Mouse (Mus musculus) thymus, adult 2 months (tissue): Measurements from ENCODE around the gene Rgmb. TPM values are rescaled to one million over a fixed set of nuclear protein-coding genes. Genes with fewer than 3 reads are reported as not detected.
A peak's percentile ranks its signal among the peaks of the same experiment; 100 is the strongest.

Experiments used
- DNase-seq: peaks from one replicate; pipeline ENCODE4 v3.0.0; 2021
- H3K27ac ChIP-seq: fragments of 200-500 bp; 2 replicates; pipeline ENCODE4 v1.5.1; 2012; ENCODE audit warnings: low read length, control low read depth; ENCODE audit not compliant: control insufficient read depth, insufficient read depth
- H3K27me3 ChIP-seq: fragments of 200-500 bp; 2 replicates; pipeline ENCODE4 v1.6.1; 2012; ENCODE audit warnings: mild to moderate bottlenecking, low read length, moderate library complexity, mixed read lengths; ENCODE audit not compliant: control insufficient read depth, insufficient read depth
- H3K36me3 ChIP-seq: fragments of 200-500 bp; 2 replicates; pipeline ENCODE4 v1.6.1; 2012; ENCODE audit warnings: mild to moderate bottlenecking, low read length, moderate library complexity; ENCODE audit not compliant: control insufficient read depth, insufficient read depth
- H3K4me1 ChIP-seq: fragments of 200-500 bp; replicated peaks from 2 replicates; pipeline ENCODE4 v1.6.1; 2012; ENCODE audit warnings: low read length; ENCODE audit not compliant: control insufficient read depth, insufficient read depth
- H3K4me3 ChIP-seq: fragments of 200-500 bp; 2 replicates; pipeline ENCODE4 v1.5.1; 2012; ENCODE audit warnings: mild to moderate bottlenecking, low read length, control low read depth, moderate library complexity; ENCODE audit not compliant: control insufficient read depth, insufficient read depth
- CTCF ChIP-seq: fragments of 200-500 bp; IDR thresholded peaks from 2 replicates; pipeline ENCODE4 v1.5.1; 2012; ENCODE audit warnings: mild to moderate bottlenecking, control low read depth, low read length, moderate library complexity, borderline replicate concordance; ENCODE audit not compliant: control insufficient read depth, poor library complexity, insufficient read depth; ENCODE audit errors: extremely low read depth
- POLR2A ChIP-seq: fragments of 200-500 bp; IDR thresholded peaks from 2 replicates; pipeline ENCODE4 v1.6.1; 2012; ENCODE audit warnings: mild to moderate bottlenecking, low read length, control low read depth, moderate library complexity; ENCODE audit not compliant: control insufficient read depth, poor library complexity, insufficient read depth; ENCODE audit errors: extremely low read depth
- WGBS: fragments of 180-500 bp; shearing (Covaris S2); methylation state at CpG from one replicate; pipeline ENCODE4 v1.1.7; 2018; 5-methylcytosine and 5-hydroxymethylcytosine counted together
- polyA plus RNA-seq: library from polyadenylated mRNA; depleted of rRNA; stranded (reverse); fragments of >200 nt; gene quantifications from 2 replicates; pipeline ENCODE4 v1.2.3, GENCODE M21; 2012

Rgmb gene
- polyA plus RNA-seq, 1 experiment = 16.5 TPM

DNA sequence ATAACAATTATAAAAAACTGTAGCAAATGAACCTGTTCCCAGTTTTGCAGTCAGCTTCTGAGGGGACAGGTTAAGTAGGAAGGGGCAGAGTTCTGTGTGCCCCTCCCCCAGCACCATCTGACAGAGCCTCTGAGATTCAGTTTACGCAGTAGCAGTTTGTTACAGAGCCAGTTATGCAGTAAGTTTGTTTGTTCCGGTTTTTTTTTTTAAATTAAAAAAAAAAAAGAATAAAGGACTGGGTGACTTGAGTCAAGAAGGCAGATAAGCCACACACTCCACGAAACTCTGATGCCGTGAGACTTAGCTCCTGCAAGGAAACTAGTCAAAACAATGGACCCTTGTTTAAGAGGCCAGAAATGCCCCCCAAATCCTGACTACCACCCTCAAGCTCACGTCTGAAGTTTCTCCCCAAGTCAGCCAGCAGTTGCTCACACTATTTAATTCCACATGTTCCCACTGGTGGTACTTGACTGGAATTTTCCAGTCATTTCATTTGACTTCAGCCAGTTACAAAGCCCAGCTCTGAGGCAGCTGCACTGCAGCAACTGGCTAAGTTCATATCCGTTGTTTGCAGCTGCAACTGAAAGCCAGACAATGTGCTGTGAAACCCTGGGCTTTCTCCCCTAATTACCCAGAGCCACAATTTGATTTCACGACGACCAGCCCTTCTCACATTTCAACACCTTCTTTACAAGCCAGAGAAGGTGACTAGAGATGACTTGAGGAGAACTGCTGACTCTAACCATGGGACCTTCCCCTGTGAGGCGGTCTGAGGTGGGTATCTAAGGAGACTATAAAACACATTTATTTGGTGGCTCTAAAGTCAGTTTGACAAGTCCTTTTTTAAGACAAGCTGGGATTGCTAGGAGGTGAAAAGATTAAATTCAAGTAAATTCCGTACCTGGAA, 22.1 kb downstream of the Rgmb start:
- H3K27me3 ChIP-seq = no peaks in the 10 kb centered on the region
- H3K27ac ChIP-seq = peak overlapping the region; percentile 50
- H3K4me1 ChIP-seq = peaks cover 5% of the 10 kb centered on the region; the same call in 1 of the 2 replicates
- H3K36me3 ChIP-seq = no peaks in the 10 kb centered on the region
- no peak overlapping the region for H3K4me3 ChIP-seq
- DNase-seq = no peak
- 58% methylated on average over 10 of the region's 10 CpGs for WGBS
- TF ChIP-seq CTCF (no peak), POLR2A (no peak)

GRCm38 (mm10) chr17:15808015-15808414, 22.8 kb downstream of the Rgmb start:
- Histone ChIP-seq H3K4me1 (peaks cover 5% of the 10 kb centered on the region; the same call in 1 of the 2 replicates), H3K4me3 (no peak overlapping the region), H3K27ac (no peak overlapping the region), H3K36me3 (no peaks in the 10 kb centered on the region), H3K27me3 (no peaks in the 10 kb centered on the region)
- DNase-seq = no peak
- no peak for TF ChIP-seq POLR2A
- TF ChIP-seq CTCF = no peak
- 84% methylated on average over 4 of the region's 4 CpGs for WGBS

GRCm38 (mm10) chr17:15807295-15807984, 23.4 kb downstream of the Rgmb start:
- Histone ChIP-seq H3K4me1 (peaks cover 5% of the 10 kb centered on the region; the same call in 1 of the 2 replicates), H3K27ac (no peak overlapping the region), H3K4me3 (no peak overlapping the region), H3K36me3 (no peaks in the 10 kb centered on the region), H3K27me3 (no peaks in the 10 kb centered on the region)
- no peak for DNase-seq
- 95% methylated on average over 23 of the region's 23 CpGs for WGBS
- TF ChIP-seq CTCF (no peak), POLR2A (no peak)

GRCm38 (mm10) chr17:15804008-15804812, 26.6 kb downstream of the Rgmb start:
- WGBS = 40% methylated on average over 15 of the region's 15 CpGs
- no peak for DNase-seq
- no peaks in the 10 kb centered on the region for H3K27me3 ChIP-seq
- no peak overlapping the region for H3K27ac ChIP-seq
- peaks cover 3% of the 10 kb centered on the region; the same call in 1 of the 2 replicates for H3K4me1 ChIP-seq
- H3K36me3 ChIP-seq = no peaks in the 10 kb centered on the region
- no peak overlapping the region for H3K4me3 ChIP-seq
- TF ChIP-seq CTCF = no peak
- no peak for TF ChIP-seq POLR2A

DNA sequence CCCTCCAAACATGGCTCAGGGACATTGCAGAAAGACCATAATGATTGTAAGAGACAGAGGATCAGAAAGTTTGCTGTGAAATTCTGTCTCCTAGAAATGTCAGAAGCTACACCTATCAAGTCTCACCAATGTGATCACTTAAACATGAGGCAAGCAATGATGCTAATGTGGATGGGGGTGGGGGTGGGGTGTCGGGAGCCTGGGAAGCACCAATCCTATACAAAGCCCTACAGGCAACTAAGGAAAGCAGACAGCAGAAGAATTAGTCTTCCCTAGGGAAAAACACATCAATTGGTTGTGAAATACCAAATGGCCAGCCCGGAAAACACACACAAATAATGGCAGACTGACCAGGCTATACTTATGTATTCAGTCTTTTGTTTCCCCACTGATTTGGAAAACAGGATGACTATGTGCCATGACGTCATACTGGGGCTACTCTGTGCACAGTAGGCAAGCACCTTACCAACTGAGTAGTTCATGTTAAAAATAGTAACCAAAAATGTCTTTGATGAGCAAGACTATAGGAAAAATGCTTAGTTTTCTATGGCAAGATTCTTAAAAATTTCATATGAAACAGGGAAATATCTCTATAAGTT, 31.5 kb downstream of the Rgmb start:
- DNase-seq = no peak
- no peaks in the 10 kb centered on the region for H3K27me3 ChIP-seq
- WGBS = 91% methylated on average over 3 of the region's 3 CpGs
- no peak overlapping the region for H3K4me3 ChIP-seq
- no peak overlapping the region for H3K27ac ChIP-seq
- TF ChIP-seq CTCF (no peak), POLR2A (no peak)
- H3K36me3 ChIP-seq = no peaks in the 10 kb centered on the region
- H3K4me1 ChIP-seq = no peaks in the 10 kb centered on the region

GRCm38 (mm10) chr17:15790716-15791115, 40.1 kb downstream of the Rgmb start:
- TF ChIP-seq POLR2A = no peak
- no peak for TF ChIP-seq CTCF
- H3K4me3 ChIP-seq = no peak overlapping the region
- 91% methylated on average over 8 of the region's 8 CpGs for WGBS
- H3K36me3 ChIP-seq = no peaks in the 10 kb centered on the region
- H3K4me1 ChIP-seq = no peaks in the 10 kb centered on the region
- no peaks in the 10 kb centered on the region for H3K27me3 ChIP-seq
- no peak overlapping the region for H3K27ac ChIP-seq
- no peak for DNase-seq
